Mouse (Mus musculus): ENCODE data around the gene Mrpl1. TPM values are rescaled to one million over a fixed set of nuclear protein-coding genes. Genes with fewer than 3 reads are reported as not detected.

Gene Mrpl1
- polyA plus RNA-seq, 1 experiment from 2014 or later, result 18.7 TPM

DNA sequence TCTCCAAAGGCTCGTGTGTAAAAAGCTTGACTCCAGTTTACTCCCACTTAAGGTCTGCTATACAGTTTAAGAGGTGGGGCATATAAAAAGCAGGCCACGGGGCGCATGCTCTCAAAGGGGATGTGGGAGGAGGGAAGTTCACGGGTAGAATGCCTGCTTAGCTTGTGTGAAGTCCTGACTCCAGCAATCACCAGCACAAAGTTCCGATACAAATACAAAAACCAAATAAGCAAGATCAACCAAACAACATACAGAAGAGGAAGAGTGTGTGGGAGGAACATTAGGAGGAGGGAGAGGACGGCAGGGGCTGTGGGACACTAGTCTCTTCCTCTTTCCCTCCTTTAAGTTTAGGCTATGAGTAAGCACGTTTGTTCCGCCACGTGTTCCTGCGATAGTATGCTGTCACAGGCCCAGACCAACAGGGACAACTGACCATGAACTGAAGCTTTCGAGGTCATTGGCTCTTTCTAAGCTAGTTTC, 32.4 kb upstream of the Mrpl1 start:
- H3K4me2 ChIP-seq, result no peak overlapping the region
- no peak overlapping the region for H3K9ac ChIP-seq
- no peak overlapping the region for H3K4me3 ChIP-seq
- no peaks in the 10 kb centered on the region for H3K27me3 ChIP-seq
- no peak overlapping the region for H3K27ac ChIP-seq
- no peak for ATAC-seq
- H3K4me1 ChIP-seq, result no peaks in the 10 kb centered on the region
- WGBS, result 81% methylated on average over 11 of the region's 11 CpGs
- no peaks in the 10 kb centered on the region for H3K36me3 ChIP-seq (ENCODE audit: poor library complexity, severe bottlenecking)
- no peaks in the 10 kb centered on the region for H3K9me3 ChIP-seq (replicated peaks)

DNA sequence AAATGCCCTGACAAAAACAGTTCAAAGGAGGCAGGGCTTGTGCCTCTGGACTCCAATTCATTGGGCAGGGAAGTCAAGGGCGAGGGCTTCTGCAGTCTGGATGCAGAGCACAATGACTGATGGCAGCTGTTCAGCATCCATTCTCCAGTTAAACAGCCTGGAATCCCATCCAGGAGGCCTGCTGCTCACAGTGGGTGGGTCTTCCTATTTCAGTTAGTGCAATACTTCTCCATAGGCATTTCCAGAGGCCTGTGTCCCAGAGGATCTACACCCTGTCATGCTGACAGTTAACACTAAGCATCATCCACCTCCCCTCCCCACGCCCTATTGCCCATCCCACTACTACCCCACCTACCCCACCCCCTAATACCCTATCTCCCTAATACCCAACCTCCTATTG, 26.1 kb upstream of the Mrpl1 start:
- 67% methylated on average over 2 of the region's 2 CpGs for WGBS
- H3K27me3 ChIP-seq, result no peaks in the 10 kb centered on the region
- no peaks in the 10 kb centered on the region for H3K36me3 ChIP-seq (ENCODE audit: poor library complexity, severe bottlenecking)
- no peak overlapping the region for H3K27ac ChIP-seq
- H3K4me3 ChIP-seq, result no peak overlapping the region
- ATAC-seq, result no peak
- no peaks in the 10 kb centered on the region for H3K4me1 ChIP-seq
- no peaks in the 10 kb centered on the region for H3K9me3 ChIP-seq (replicated peaks)
- no peak overlapping the region for H3K4me2 ChIP-seq
- no peak overlapping the region for H3K9ac ChIP-seq

DNA sequence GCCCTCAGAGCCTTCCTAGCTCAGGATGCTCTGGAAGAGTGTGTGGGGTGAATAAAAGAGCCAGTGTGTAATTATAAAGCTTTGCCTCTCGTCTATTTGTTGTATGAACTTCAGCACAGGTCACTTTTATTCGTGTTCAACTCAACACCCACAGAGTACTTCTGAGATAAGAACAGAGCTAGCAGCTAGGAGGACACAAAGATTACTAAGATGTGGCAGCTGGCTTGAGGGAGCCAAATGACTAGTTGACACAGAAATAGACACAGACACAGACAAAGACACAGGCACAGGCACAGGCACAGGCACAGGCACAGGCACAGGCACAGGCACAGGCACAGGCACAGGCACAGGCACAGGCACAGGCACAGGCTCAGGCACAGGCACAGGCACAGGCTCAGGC, 25.3 kb upstream of the Mrpl1 start:
- H3K9ac ChIP-seq, result no peak overlapping the region
- H3K36me3 ChIP-seq (ENCODE audit: poor library complexity, severe bottlenecking), result no peaks in the 10 kb centered on the region
- no peak for ATAC-seq
- WGBS, result 51% methylated on average over 2 of the region's 2 CpGs
- no peaks in the 10 kb centered on the region for H3K9me3 ChIP-seq (replicated peaks)
- H3K4me2 ChIP-seq, result no peak overlapping the region
- H3K4me3 ChIP-seq, result no peak overlapping the region
- H3K27ac ChIP-seq, result no peak overlapping the region
- H3K27me3 ChIP-seq, result no peaks in the 10 kb centered on the region
- no peaks in the 10 kb centered on the region for H3K4me1 ChIP-seq

DNA sequence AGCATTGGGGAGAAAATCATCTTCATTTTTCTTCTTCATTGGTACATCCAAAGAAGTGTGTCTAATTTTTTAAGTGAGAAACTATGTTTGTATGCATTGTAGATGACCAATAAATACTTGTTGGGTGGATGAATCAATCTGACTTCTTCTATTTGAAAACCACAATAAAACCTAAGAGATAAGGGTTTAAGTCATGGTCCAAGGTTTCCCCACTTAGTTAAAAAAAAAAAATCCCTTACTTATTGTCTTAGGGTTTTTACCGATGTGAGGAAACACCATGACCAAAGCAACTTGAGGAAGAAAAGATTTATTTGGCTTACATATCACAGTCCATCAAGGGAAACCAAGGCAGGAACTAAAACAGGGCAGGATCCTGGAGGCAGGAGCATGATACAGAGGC, 19.5 kb upstream of the Mrpl1 start:
- Histone ChIP-seq H3K9ac (no peak overlapping the region), H3K36me3 (ENCODE audit: poor library complexity, severe bottlenecking) (no peaks in the 10 kb centered on the region), H3K9me3 (replicated peaks) (no peaks in the 10 kb centered on the region), H3K27me3 (no peaks in the 10 kb centered on the region), H3K27ac (no peak overlapping the region), H3K4me3 (no peak overlapping the region), H3K4me1 (no peaks in the 10 kb centered on the region), H3K4me2 (no peak overlapping the region)
- 100% methylated on average over 1 of the region's 1 CpGs for WGBS
- no peak for ATAC-seq

DNA sequence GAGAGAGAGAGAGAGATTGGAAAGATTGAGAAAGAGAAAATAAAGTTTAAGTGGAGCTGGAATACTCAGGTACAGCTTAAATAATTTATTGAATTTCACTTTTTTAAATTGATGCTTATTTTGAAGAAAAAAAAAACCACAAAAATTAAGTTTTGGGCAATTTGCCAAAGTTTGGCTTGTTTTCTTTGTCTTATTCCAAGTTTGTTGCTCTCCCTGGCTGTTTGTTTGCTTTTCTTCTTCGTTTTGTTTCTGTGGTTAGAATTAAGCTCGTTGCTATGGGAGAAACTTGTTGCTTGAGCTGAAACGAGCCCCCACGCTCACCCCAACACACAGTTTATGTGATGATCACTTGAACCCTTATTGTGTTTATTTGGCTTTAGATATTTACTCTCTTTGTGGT, 18.0 kb upstream of the Mrpl1 start:
- Histone ChIP-seq H3K9ac (no peak overlapping the region), H3K27me3 (no peaks in the 10 kb centered on the region), H3K4me1 (no peaks in the 10 kb centered on the region), H3K36me3 (ENCODE audit: poor library complexity, severe bottlenecking) (no peaks in the 10 kb centered on the region), H3K27ac (no peak overlapping the region), H3K9me3 (replicated peaks) (no peaks in the 10 kb centered on the region), H3K4me2 (no peak overlapping the region), H3K4me3 (no peak overlapping the region)
- ATAC-seq, result no peak
- 63% methylated on average over 4 of the region's 4 CpGs for WGBS

DNA sequence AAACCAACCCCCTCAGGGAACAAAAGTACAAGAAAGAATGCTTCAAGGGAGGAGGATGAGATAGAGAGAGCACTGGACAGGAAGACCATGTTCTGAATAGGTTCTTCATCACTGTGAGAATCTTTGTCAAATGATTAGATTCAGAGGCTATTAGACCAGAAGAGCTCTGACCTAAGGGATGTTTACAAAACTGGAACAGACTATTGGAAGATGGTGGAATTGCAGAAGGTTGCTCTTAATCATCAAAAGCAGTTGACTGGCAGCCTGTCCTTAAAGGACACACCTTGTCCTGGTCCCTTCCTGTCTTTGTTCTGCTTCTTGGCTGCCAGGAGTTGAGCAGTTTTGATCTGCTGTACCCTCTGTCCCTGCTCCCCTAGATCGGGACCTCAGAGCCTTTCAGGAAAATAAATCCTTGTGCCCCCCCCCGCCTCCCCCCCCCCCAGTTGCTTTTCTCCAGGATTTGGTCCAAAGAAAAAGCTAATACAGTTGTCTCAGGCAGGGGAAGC, 12.7 kb upstream of the Mrpl1 start:
- Histone ChIP-seq H3K4me2 (no peak overlapping the region), H3K27ac (no peak overlapping the region), H3K36me3 (ENCODE audit: poor library complexity, severe bottlenecking) (no peaks in the 10 kb centered on the region), H3K4me1 (no peaks in the 10 kb centered on the region), H3K9me3 (replicated peaks) (no peaks in the 10 kb centered on the region), H3K27me3 (no peaks in the 10 kb centered on the region), H3K9ac (no peak overlapping the region), H3K4me3 (no peak overlapping the region)
- ATAC-seq, result no peak
- WGBS, result 63% methylated on average over 2 of the region's 2 CpGs

DNA sequence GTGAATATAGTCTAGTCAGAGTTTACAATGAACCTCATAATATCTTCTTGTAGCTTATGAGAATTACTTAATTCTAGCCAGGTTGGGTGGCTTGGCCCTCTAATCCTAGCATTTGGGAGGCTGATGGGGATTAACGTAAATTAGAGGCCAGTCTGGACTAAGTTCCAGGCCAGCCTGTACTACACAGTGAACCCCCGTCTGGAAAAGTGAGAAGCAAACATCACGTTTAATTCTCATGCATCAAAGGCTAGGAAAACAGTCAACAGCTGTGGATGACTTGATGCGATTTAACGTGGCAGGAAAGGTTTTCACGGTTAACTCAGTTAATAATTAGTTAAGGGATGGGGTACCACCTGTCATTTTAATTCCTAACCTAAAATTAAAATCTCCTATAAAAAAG, 11.0 kb upstream of the Mrpl1 start:
- Histone ChIP-seq H3K4me1 (no peaks in the 10 kb centered on the region), H3K4me3 (no peak overlapping the region), H3K4me2 (no peak overlapping the region), H3K27me3 (no peaks in the 10 kb centered on the region), H3K27ac (no peak overlapping the region), H3K36me3 (ENCODE audit: poor library complexity, severe bottlenecking) (no peaks in the 10 kb centered on the region), H3K9me3 (replicated peaks) (no peaks in the 10 kb centered on the region), H3K9ac (no peak overlapping the region)
- ATAC-seq, result no peak
- 61% methylated on average over 6 of the region's 6 CpGs for WGBS

DNA sequence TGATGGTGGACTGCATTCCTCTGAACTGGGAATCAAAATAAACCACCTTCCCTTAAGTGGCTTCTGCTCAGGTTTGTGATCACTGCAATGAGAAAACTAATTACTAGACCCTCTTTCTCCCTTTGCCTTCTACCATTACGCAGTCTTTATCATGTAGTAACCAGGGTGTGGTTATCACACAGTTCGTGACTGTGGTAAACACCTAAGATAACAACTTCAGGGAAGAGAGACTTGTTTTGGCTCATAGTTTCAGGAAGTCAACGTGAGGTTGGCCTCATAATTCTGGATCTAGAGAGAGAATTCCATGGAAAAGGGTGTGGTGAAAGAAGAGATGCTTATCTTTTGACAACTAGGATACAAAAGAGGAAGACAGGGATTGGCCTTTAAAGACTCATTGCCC, 9.0 kb upstream of the Mrpl1 start:
- no peaks in the 10 kb centered on the region for H3K4me1 ChIP-seq
- WGBS, result 82% methylated on average over 3 of the region's 3 CpGs

DNA sequence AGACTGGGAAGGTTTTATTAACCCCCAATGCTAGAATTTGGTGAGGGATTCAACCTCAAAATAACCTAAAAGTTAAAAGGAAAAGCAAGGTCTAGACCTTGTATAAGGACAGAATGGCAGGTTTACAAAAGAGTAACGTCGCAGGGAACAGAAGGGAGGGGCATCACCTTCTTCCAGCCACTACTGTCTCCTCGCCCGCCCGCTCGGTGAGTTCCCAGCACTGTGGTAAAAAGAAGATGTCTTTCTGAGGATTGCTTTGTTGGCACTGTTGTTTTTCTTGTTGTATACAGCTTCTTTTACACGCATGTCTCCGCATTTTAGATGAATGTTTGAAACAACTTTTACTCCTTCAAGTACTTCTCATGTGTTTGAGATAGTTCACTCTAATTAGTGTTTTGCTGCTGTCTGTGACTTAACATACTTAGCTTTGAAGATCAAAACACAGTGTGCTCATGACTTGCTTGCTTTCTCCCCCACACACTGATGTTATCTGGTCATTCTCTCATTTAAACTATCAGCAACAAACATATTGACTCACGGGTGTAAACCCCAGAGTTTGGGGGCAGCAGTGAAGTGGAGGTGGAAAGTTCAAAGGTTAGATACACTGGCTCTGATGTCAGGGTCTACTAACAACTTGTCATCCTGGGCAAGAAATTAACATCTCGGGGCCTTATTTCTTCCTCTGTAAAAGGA, 7.7 kb upstream of the Mrpl1 start:
- no peaks in the 10 kb centered on the region for H3K9me3 ChIP-seq (replicated peaks)
- no peaks in the 10 kb centered on the region for H3K27me3 ChIP-seq
- no peaks in the 10 kb centered on the region for H3K36me3 ChIP-seq (ENCODE audit: poor library complexity, severe bottlenecking)
- no peak for ATAC-seq
- H3K4me2 ChIP-seq, result no peak overlapping the region
- 80% methylated on average over 10 of the region's 10 CpGs for WGBS
- peaks cover 2% of the 10 kb centered on the region; the same call in 1 of the 2 replicates for H3K4me1 ChIP-seq
- H3K9ac ChIP-seq, result no peak overlapping the region
- H3K4me3 ChIP-seq, result no peak overlapping the region
- no peak overlapping the region for H3K27ac ChIP-seq

More for the DNA sequence above, 9.0 kb upstream of the Mrpl1 start:
- H3K9ac ChIP-seq, result no peak overlapping the region
- no peak for ATAC-seq
- H3K27ac ChIP-seq, result no peak overlapping the region
- no peaks in the 10 kb centered on the region for H3K9me3 ChIP-seq (replicated peaks)
- no peaks in the 10 kb centered on the region for H3K27me3 ChIP-seq
- no peak overlapping the region for H3K4me3 ChIP-seq
- H3K36me3 ChIP-seq (ENCODE audit: poor library complexity, severe bottlenecking), result no peaks in the 10 kb centered on the region
- H3K4me2 ChIP-seq, result no peak overlapping the region

DNA sequence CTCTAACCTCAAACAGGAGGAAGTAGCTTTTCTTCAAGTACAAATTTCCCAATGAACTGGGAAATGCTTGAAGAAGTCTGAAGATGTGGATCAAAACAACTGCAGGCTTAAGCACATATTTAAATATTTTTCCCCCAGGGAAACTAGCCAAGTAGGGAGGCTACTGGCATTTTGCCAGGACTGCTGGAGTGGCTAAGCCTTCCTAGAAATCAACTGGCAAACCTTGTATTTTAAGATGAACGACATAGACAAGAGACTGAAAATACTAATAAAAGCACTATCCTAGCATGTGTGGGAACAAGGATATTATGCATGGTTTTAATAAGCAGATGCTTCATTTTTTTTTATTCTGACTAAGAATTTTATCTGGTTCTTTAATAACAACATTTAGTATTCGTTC, 2.4 kb upstream of the Mrpl1 start:
- Histone ChIP-seq H3K27ac (no peak overlapping the region), H3K9me3 (replicated peaks) (no peaks in the 10 kb centered on the region), H3K27me3 (no peaks in the 10 kb centered on the region), H3K9ac (no peak overlapping the region), H3K4me1 (peaks cover 24% of the 10 kb centered on the region), H3K4me2 (no peak overlapping the region), H3K4me3 (no peak overlapping the region), H3K36me3 (ENCODE audit: poor library complexity, severe bottlenecking) (no peaks in the 10 kb centered on the region)
- WGBS, result 56% methylated on average over 2 of the region's 2 CpGs
- ATAC-seq, result no peak

DNA sequence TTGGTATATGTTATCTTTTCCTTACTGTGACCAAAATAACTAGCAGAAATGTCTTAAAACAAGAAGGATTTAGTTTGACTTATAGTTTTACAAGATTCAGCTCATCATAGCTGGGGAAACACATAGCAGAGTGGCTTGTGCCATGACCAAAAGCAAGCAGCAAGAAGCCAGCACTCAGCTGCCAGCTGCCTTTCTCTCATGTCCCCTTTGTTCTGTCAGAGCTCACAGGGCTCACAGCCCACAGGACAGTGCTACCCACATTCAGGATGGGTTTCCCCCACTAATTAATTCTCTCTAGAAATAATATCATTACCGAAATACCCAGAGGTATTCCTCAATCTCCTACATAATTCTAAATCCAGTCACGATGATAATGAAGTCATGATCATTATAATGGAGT, 1.8 kb upstream of the Mrpl1 start:
- WGBS, result 78% methylated on average over 2 of the region's 2 CpGs

DNA sequence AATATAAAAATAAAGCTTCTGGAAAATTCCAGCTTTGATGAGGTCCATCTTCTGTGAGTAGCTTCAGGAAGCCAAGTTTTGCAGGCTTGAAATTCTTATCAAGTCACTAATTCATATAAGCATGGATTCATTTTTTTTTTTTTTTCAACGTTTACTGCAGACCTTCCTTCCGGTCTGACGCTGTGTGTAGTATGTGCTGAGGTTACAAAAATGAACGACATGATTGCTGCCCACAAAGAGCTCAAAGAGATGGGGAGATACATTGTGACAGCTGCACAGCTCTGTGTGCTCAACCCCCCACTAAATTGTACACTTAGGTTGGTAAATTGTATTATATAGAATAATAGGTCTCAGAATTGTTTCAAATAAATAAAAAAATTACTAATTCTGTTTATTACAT, 750 bp upstream of the Mrpl1 start:
- Histone ChIP-seq H3K36me3 (ENCODE audit: poor library complexity, severe bottlenecking) (no peaks in the 10 kb centered on the region), H3K9me3 (replicated peaks) (no peaks in the 10 kb centered on the region), H3K27me3 (no peaks in the 10 kb centered on the region), H3K4me2 (no peak overlapping the region), H3K27ac (no peak overlapping the region), H3K4me1 (peaks cover 24% of the 10 kb centered on the region), H3K4me3 (no peak overlapping the region), H3K9ac (no peak overlapping the region)
- WGBS, result 75% methylated on average over 4 of the region's 4 CpGs
- no peak for ATAC-seq

More for the DNA sequence above, 1.8 kb upstream of the Mrpl1 start:
- H3K36me3 ChIP-seq (ENCODE audit: poor library complexity, severe bottlenecking), result no peaks in the 10 kb centered on the region
- no peak for ATAC-seq
- no peak overlapping the region for H3K9ac ChIP-seq
- H3K27me3 ChIP-seq, result no peaks in the 10 kb centered on the region
- H3K4me3 ChIP-seq, result no peak overlapping the region
- H3K4me2 ChIP-seq, result no peak overlapping the region
- no peaks in the 10 kb centered on the region for H3K9me3 ChIP-seq (replicated peaks)
- H3K4me1 ChIP-seq, result peaks cover 24% of the 10 kb centered on the region
- no peak overlapping the region for H3K27ac ChIP-seq
